Mouse (Mus musculus) forebrain, embryonic 15.5 days (tissue): ENCODE data around the gene Cd276. TPM values are rescaled to one million over a fixed set of nuclear protein-coding genes. Genes with fewer than 3 reads are reported as not detected.
"Not testable (repeated sequence)": the region's sequence is repeated elsewhere in the genome, so short reads cannot be mapped to it uniquely, and the experiment has no call there.

Source experiments
- ATAC-seq: fragments of 200-750 bp; cut with Nextera tagmentation; replicated peaks from 2 replicates; pipeline ENCODE4 v1.8.0; 2017; ENCODE audit warnings: mild to moderate bottlenecking, moderate TSS enrichment, moderate library complexity
- H3K27ac ChIP-seq: fragments of 300-500 bp; sonication (generic); replicated peaks from 2 replicates; pipeline ENCODE4 v1.5.1; 2015; ENCODE audit warnings: mild to moderate bottlenecking, inconsistent platforms
- H3K27me3 ChIP-seq: fragments of 300-500 bp; sonication (generic); 2 replicates; pipeline ENCODE4 v1.6.1; 2015; ENCODE audit warnings: inconsistent platforms
- H3K36me3 ChIP-seq: fragments of 300-500 bp; sonication (generic); 2 replicates; pipeline ENCODE4 v1.6.1; 2015; ENCODE audit warnings: mild to moderate bottlenecking, inconsistent platforms
- H3K4me1 ChIP-seq: fragments of 300-500 bp; sonication (generic); 2 replicates; pipeline ENCODE4 v1.6.1; 2015; ENCODE audit warnings: inconsistent platforms
- H3K4me2 ChIP-seq: fragments of 300-500 bp; sonication (generic); replicated peaks from 2 replicates; pipeline ENCODE4 v1.6.1; 2015; ENCODE audit warnings: mild to moderate bottlenecking, inconsistent platforms
- H3K4me3 ChIP-seq: fragments of 300-500 bp; sonication (generic); 2 replicates; pipeline ENCODE4 v1.5.1; 2015; ENCODE audit warnings: mild to moderate bottlenecking, inconsistent platforms
- H3K9ac ChIP-seq: fragments of 300-500 bp; sonication (generic); replicated peaks from 2 replicates; pipeline ENCODE4 v1.6.1; 2015; ENCODE audit warnings: mild to moderate bottlenecking, inconsistent platforms
- H3K9me3 ChIP-seq: fragments of 300-500 bp; sonication (generic); 2 replicates; pipeline ENCODE4 v1.6.1; 2016; ENCODE audit warnings: inconsistent platforms
- WGBS: fragments of 180-500 bp; shearing (Covaris S2); methylation state at CpG from one replicate; pipeline ENCODE4 v1.1.7; 2015; ENCODE audit warnings: mixed read lengths; 5-methylcytosine and 5-hydroxymethylcytosine counted together
- polyA plus RNA-seq: library from polyadenylated mRNA; unstranded; fragments of >200 nt; fragmentation: Nextera tagmentation; extraction: Ambion mirVana; gene quantifications from 2 replicates; pipeline ENCODE4 v1.2.1, GENCODE M21; 2015

The Cd276 gene
- polyA plus RNA-seq: 30.9 and 31.0 TPM in 2 replicates

GRCm38 (mm10) chr9:58554908-58555684 lies at the start of gene Cd276:
Cd276 (minus strand) TSS chr9:58555437.
- Histone ChIP-seq H3K4me1 (peaks cover 31% of the 10 kb centered on the region), H3K9ac (peak within 1 kb of the TSS; percentile 98), H3K4me2 (peak within 1 kb of the TSS; percentile 90), H3K4me3 (peak within 1 kb of the TSS; percentile 87), H3K27me3 (no peaks in the 10 kb centered on the region), H3K36me3 (no peaks in the 10 kb centered on the region), H3K27ac (peak within 1 kb of the TSS; percentile 96), H3K9me3 (no peaks in the 10 kb centered on the region)
- WGBS: under 1% methylated on average over 63 of the region's 68 CpGs
- ATAC-seq: peak; percentile 78

- no peak overlapping the region for H3K27ac ChIP-seq
- H3K9me3 ChIP-seq: no peaks in the 10 kb centered on the region
- H3K36me3 ChIP-seq: no peaks in the 10 kb centered on the region
- 97% methylated on average over 1 of the region's 1 CpGs for WGBS
- H3K27me3 ChIP-seq: no peaks in the 10 kb centered on the region
- no peaks in the 10 kb centered on the region for H3K4me1 ChIP-seq
- no peak overlapping the region for H3K9ac ChIP-seq
- ATAC-seq: no peak
- no peak overlapping the region for H3K4me2 ChIP-seq
- no peak overlapping the region for H3K4me3 ChIP-seq
Measured at GRCm38 (mm10) chr9:58595313-58595712, 40.1 kb upstream of the Cd276 start.

DNA sequence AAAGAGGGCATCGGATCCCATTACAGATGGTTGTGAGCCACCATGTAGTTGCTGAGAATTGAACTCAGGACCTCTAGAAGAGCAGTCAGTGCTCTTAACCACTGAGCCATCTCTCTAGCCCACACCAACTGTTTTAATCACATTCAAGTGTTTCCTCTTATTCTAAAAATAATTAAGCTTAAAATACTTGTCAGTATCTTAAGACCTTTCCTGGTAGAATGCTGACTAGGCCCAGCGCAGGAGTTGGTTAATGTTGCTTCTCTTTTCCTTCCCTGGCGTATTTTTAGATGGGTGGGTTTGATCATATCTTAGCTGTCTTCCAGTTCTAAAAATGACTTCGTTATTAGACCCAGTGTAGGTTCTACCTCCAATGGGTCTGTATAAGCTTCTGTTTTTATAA lies 33.4 kb upstream of the Cd276 start:
- Histone ChIP-seq H3K27me3 (no peaks in the 10 kb centered on the region), H3K9ac (no peak overlapping the region), H3K27ac (no peak overlapping the region), H3K4me2 (no peak overlapping the region), H3K9me3 (no peaks in the 10 kb centered on the region), H3K4me3 (no peak overlapping the region), H3K4me1 (peaks cover 12% of the 10 kb centered on the region), H3K36me3 (no peaks in the 10 kb centered on the region)
- ATAC-seq: no peak
- WGBS: 95% methylated on average over 4 of the region's 4 CpGs

GRCm38 (mm10) chr9:58584323-58584722 lies 29.1 kb upstream of the Cd276 start:
- Histone ChIP-seq H3K9me3 (no peaks in the 10 kb centered on the region), H3K4me3 (no peak overlapping the region), H3K27ac (no peak overlapping the region), H3K4me2 (no peak overlapping the region; the same call in 1 of the 2 replicates), H3K36me3 (no peaks in the 10 kb centered on the region), H3K9ac (no peak overlapping the region), H3K27me3 (no peaks in the 10 kb centered on the region), H3K4me1 (peaks cover 23% of the 10 kb centered on the region)
- 68% methylated on average over 1 of the region's 1 CpGs for WGBS
- no peak for ATAC-seq

- Histone ChIP-seq H3K27ac (peak overlapping the region; percentile 98), H3K4me2 (peak overlapping the region; percentile 81), H3K4me3 (peak overlapping the region; percentile 70), H3K4me1 (peaks cover 23% of the 10 kb centered on the region), H3K9me3 (no peaks in the 10 kb centered on the region), H3K36me3 (no peaks in the 10 kb centered on the region), H3K9ac (peak overlapping the region; percentile 98), H3K27me3 (no peaks in the 10 kb centered on the region)
- 0% methylated on average over 8 of the region's 8 CpGs for WGBS
- no peak for ATAC-seq
Measured at GRCm38 (mm10) chr9:58583267-58583641, 28.0 kb upstream of the Cd276 start.

- Histone ChIP-seq H3K4me2 (peak overlapping the region; percentile 81), H3K27ac (peak overlapping the region; percentile 98), H3K27me3 (no peaks in the 10 kb centered on the region), H3K36me3 (no peaks in the 10 kb centered on the region), H3K9ac (peak overlapping the region; percentile 98), H3K4me1 (peaks cover 23% of the 10 kb centered on the region), H3K9me3 (no peaks in the 10 kb centered on the region), H3K4me3 (peak overlapping the region; percentile 70)
- peak; percentile 80; the same call in 1 of the 2 replicates for ATAC-seq
- WGBS: under 1% methylated on average over 42 of the region's 42 CpGs
Measured at GRCm38 (mm10) chr9:58582581-58583266, 27.5 kb upstream of the Cd276 start.

GRCm38 (mm10) chr9:58581958-58582540 lies 26.8 kb upstream of the Cd276 start, which contains the start of gene Nptn:
Nptn (plus strand) TSS chr9:58582240.
- 0% methylated on average over 42 of the region's 56 CpGs for WGBS
- Histone ChIP-seq H3K27ac (peak within 1 kb of the TSS; percentile 98), H3K9me3 (no peaks in the 10 kb centered on the region), H3K4me1 (peaks cover 23% of the 10 kb centered on the region), H3K4me3 (peak within 1 kb of the TSS; percentile 70), H3K36me3 (no peaks in the 10 kb centered on the region), H3K27me3 (no peaks in the 10 kb centered on the region), H3K4me2 (peak within 1 kb of the TSS; percentile 81), H3K9ac (peak within 1 kb of the TSS; percentile 98)
- ATAC-seq: peak; percentile 98

DNA sequence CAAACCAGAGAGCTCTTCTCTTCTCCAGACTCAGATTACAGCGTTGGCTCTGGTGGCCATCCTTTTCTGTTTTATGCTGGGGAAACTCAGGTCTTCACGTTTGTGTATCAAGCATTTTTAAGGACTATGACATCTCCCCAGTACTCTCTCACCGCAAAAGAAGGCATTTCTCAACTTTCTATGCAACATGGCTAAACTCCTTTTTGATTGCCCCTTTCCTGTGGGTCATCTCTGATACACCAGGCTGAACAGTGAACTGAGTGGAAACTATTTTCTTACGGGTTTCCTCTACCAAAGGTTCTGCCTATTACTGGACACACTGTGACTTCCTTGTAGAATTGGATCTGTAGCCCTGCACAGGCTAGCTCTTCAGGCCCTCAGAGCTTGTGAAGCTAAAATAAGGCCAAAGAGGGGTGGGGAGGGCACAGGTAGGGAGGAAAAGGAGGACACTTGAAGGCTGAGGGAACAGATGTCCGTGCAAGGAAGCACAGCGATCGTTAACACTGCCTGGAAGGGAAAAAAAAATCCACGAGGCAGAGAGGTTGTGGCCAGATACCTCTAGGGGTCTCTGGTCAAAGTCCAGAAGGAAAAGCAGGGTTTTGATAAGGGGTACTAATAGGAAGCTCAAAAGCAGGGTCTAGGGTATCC lies 26.2 kb upstream of the Cd276 start:
- no peak for ATAC-seq
- Histone ChIP-seq H3K27me3 (no peaks in the 10 kb centered on the region), H3K4me2 (peak overlapping the region; percentile 81), H3K27ac (peak overlapping the region; percentile 90), H3K9ac (peak overlapping the region; percentile 62), H3K36me3 (no peaks in the 10 kb centered on the region), H3K4me3 (peak overlapping the region; percentile 70), H3K9me3 (no peaks in the 10 kb centered on the region), H3K4me1 (peaks cover 23% of the 10 kb centered on the region)
- 30% methylated on average over 8 of the region's 8 CpGs for WGBS

DNA sequence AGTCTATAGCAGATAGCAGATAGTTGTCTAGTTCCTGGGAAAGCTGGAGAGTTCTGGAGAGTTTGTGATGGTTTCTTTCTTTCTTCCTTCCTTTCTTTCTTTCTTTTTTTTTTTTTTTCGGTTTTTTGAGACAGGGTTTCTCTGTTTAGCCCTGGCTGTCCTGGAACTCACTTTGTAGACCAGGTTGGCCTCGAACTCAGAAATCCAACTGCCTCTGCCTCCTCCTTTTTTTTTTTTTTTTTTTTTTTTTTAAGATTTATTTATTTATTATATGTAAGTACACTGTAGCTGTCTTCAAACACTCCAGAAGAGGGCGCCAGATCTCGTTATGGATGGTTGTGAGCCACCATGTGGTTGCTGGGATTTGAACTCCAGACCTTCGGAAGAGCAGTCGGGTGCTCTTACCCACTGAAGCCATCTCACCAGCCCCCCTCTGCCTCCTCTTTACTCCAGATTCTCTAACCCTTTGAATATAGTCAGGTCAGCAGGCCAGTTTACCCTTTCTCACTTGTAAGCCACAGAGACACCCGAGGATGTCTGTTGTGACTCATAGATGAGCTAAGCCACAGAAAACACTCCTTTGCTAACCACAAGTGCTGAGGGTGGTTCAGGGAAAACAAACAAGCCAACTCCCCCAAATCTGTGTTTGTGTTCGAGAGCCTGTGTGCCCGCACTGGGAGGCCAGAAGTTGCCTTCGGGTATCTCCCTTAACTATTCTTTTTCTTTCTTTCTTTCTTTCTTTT lies 25.4 kb upstream of the Cd276 start:
- 78% methylated on average over 10 of the region's 10 CpGs for WGBS
- not testable (repeated sequence) for H3K9ac ChIP-seq, H3K36me3 ChIP-seq, H3K27ac ChIP-seq, H3K4me3 ChIP-seq, ATAC-seq, H3K9me3 ChIP-seq, H3K27me3 ChIP-seq, H3K4me2 ChIP-seq
- peaks cover 22% of the 10 kb centered on the region for H3K4me1 ChIP-seq

DNA sequence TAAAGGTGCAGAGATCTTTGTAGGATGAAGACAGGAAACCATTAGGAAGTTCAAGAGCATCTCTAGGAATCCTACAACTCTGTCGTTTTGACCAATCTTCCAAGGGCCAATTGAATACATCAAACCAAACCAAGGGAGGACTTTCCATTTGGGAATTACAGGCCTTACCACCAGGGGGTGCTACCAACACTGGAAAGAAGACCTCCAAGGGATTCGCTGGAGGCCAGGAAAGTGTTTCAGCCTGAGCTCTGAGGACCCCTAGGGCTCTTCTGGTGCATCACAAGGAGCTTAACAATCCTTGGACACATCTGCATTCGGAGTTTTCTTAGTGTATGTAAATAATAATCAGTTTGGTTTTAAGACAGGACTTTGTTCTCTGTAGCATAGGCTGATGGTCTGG lies 23.4 kb upstream of the Cd276 start:
- Histone ChIP-seq H3K36me3 (no peaks in the 10 kb centered on the region), H3K9me3 (no peaks in the 10 kb centered on the region), H3K9ac (no peak overlapping the region), H3K27ac (no peak overlapping the region), H3K4me2 (no peak overlapping the region), H3K4me1 (peaks cover 12% of the 10 kb centered on the region), H3K27me3 (no peaks in the 10 kb centered on the region), H3K4me3 (no peak overlapping the region)
- ATAC-seq: no peak
- WGBS: 28% methylated on average over 3 of the region's 3 CpGs

GRCm38 (mm10) chr9:58571001-58571400 lies 15.8 kb upstream of the Cd276 start:
- H3K9ac ChIP-seq: no peak overlapping the region
- H3K27ac ChIP-seq: no peak overlapping the region
- WGBS: 81% methylated on average over 1 of the region's 1 CpGs
- no peak overlapping the region for H3K4me2 ChIP-seq
- no peak overlapping the region for H3K4me3 ChIP-seq
- no peaks in the 10 kb centered on the region for H3K27me3 ChIP-seq
- H3K36me3 ChIP-seq: no peaks in the 10 kb centered on the region
- ATAC-seq: no peak
- no peaks in the 10 kb centered on the region for H3K4me1 ChIP-seq
- H3K9me3 ChIP-seq: no peaks in the 10 kb centered on the region
